In genomic region chr14:32827994-32828650, GRCm38 (mm10) we compare ENCODE assay signal across 10 mouse cellular contexts. TPM values are rescaled to one million over a fixed set of nuclear protein-coding genes. Genes with fewer than 3 reads are reported as not detected.
DNase-seq lines count a peak whose midpoint lies in the region; ATAC-seq and TF ChIP-seq lines count a peak whose summit lies in the region.
"Had no signal": no experiment of that assay in that cellular context is flagged by ENCODE, and none has a peak within 500 bp of the region (broad histone marks: within the 10 kb centered on the region; RNA-seq: fewer than 3 reads in every experiment).

No protein-coding gene starts in this region.

- ATAC-seq in heart, embryonic 16.5 days (replicated peaks; ENCODE audit: extremely low read depth, insufficient read depth, low FRiP score), result peak; percentile 16; the same call in 1 of the 2 replicates
- no peak for ATAC-seq in limb, embryonic 13.5 days (ENCODE audit: low FRiP score, low read depth)

- peak overlapping the region; percentile 21 for H3K27ac ChIP-seq in heart, embryonic 16.5 days (ENCODE audit: low read length)
- peak overlapping the region; percentile 33; the same call in 1 of the 2 replicates for H3K27ac ChIP-seq in limb, embryonic 13.5 days
- H3K27ac ChIP-seq in thymus, adult 2 months (ENCODE audit: control insufficient read depth, insufficient read depth, low read length), result no peak overlapping the region
- H3K27ac ChIP-seq: neural tube, embryonic 12.5 days had no signal

- H3K27me3 ChIP-seq in heart, embryonic 16.5 days (ENCODE audit: control insufficient read depth, insufficient read depth, low read length), result no peaks in the 10 kb centered on the region
- H3K27me3 ChIP-seq in limb, embryonic 13.5 days, result no peaks in the 10 kb centered on the region
- H3K27me3 ChIP-seq in thymus, adult 2 months (ENCODE audit: control insufficient read depth, insufficient read depth, low read length), result no peaks in the 10 kb centered on the region
- H3K27me3 ChIP-seq: neural tube, embryonic 12.5 days had no signal

- H3K9ac ChIP-seq in heart, embryonic 16.5 days (ENCODE audit: low read length), result no peak overlapping the region
- no peak overlapping the region for H3K9ac ChIP-seq in limb, embryonic 13.5 days
- H3K9ac ChIP-seq: neural tube, embryonic 12.5 days had no signal

- H3K4me3 ChIP-seq in heart, embryonic 16.5 days (ENCODE audit: low read length), result no peak overlapping the region
- no peak overlapping the region for H3K4me3 ChIP-seq in limb, embryonic 13.5 days
- H3K4me3 ChIP-seq in thymus, adult 2 months (ENCODE audit: control insufficient read depth, insufficient read depth, low read length), result no peak overlapping the region
- H3K4me3 ChIP-seq: neural tube, embryonic 12.5 days had no signal

- peaks cover 12% of the 10 kb centered on the region for H3K4me1 ChIP-seq in heart, embryonic 16.5 days (ENCODE audit: control insufficient read depth, insufficient read depth, low read length)
- peaks cover 31% of the 10 kb centered on the region for H3K4me1 ChIP-seq in limb, embryonic 13.5 days
- H3K4me1 ChIP-seq in thymus, adult 2 months (replicated peaks; ENCODE audit: control insufficient read depth, insufficient read depth, low read length), result no peaks in the 10 kb centered on the region

- 52% methylated on average over 6 of the region's 6 CpGs for WGBS in heart, embryonic 16.5 days
- WGBS in limb, embryonic 13.5 days, result 42% methylated on average over 6 of the region's 6 CpGs
- 57% methylated on average over 6 of the region's 6 CpGs for WGBS in thymus, adult 2 months

- DNase-seq in embryo, embryonic 10.5 days (ENCODE audit: low spot score), result peak; percentile 10
- no peak for DNase-seq in embryo, embryonic 9.5 days (ENCODE audit: extremely low spot score)
- DNase-seq in ZHBTc4 (ENCODE audit: low read depth, low spot score), result peak; percentile 19
- peak; percentile 40 for DNase-seq in testis, postnatal 14 days (ENCODE audit: low spot score)
- no peak for DNase-seq in cerebellum, adult 11 months
- DNase-seq in thymus, adult 2 months, result no peak

- no peak for TF ChIP-seq CTCF in thymus, adult 2 months (IDR thresholded peaks at IDR 0.05; ENCODE audit: borderline replicate concordance, control insufficient read depth, extremely low read depth, insufficient read depth, low read length, poor library complexity)

- no peaks in the 10 kb centered on the region for H3K36me3 ChIP-seq in heart, embryonic 16.5 days (ENCODE audit: control insufficient read depth, insufficient read depth)
- no peaks in the 10 kb centered on the region for H3K36me3 ChIP-seq in limb, embryonic 13.5 days
- no peaks in the 10 kb centered on the region for H3K36me3 ChIP-seq in thymus, adult 2 months (ENCODE audit: control insufficient read depth, insufficient read depth, low read length)
- H3K36me3 ChIP-seq: neural tube, embryonic 12.5 days had no signal

- peaks cover 4% of the 10 kb centered on the region; the same call in 1 of the 2 replicates for H3K9me3 ChIP-seq in heart, embryonic 16.5 days (replicated peaks; ENCODE audit: control insufficient read depth, low read length)
- no peaks in the 10 kb centered on the region; the same call in 1 of the 2 replicates for H3K9me3 ChIP-seq in limb, embryonic 13.5 days
- H3K9me3 ChIP-seq: neural tube, embryonic 12.5 days had no signal

- no peak for TF ChIP-seq POLR2A in thymus, adult 2 months (IDR thresholded peaks at IDR 0.05; ENCODE audit: control insufficient read depth, extremely low read depth, insufficient read depth, low read length, poor library complexity)

- no peak overlapping the region for H3K4me2 ChIP-seq in heart, embryonic 16.5 days (ENCODE audit: low read depth, low read length)
- no peak overlapping the region for H3K4me2 ChIP-seq in limb, embryonic 13.5 days (replicated peaks)
- H3K4me2 ChIP-seq: neural tube, embryonic 12.5 days had no signal

RNA-seq across cellular contexts. Expression of gene Fam170b, which starts 5.6 kb away (rescaled TPM):
- polyA plus RNA-seq in heart, embryonic 16.5 days (2015; fragmentation: Nextera tagmentation; extraction: Ambion mirVana), result not detected in 2 replicates
- polyA plus RNA-seq in limb, embryonic 13.5 days (2015; fragmentation: Nextera tagmentation; extraction: Ambion mirVana), result not detected in 2 replicates
- not detected in 2 replicates for polyA plus RNA-seq in thymus, adult 2 months (2012; rRNA removed)
- polyA plus RNA-seq: brain, embryonic 14.5 days; neural tube, embryonic 12.5 days had no signal

RNA-seq across cellular contexts. Expression of gene Vstm4, which starts 28.4 kb away (rescaled TPM):
- polyA plus RNA-seq in heart, embryonic 16.5 days (2015; fragmentation: Nextera tagmentation; extraction: Ambion mirVana), result 24.1 and 24.2 TPM in 2 replicates
- 16.2 and 17.1 TPM in 2 replicates for polyA plus RNA-seq in limb, embryonic 13.5 days (2015; fragmentation: Nextera tagmentation; extraction: Ambion mirVana)
- 1.2 and 1.8 TPM in 2 replicates for polyA plus RNA-seq in thymus, adult 2 months (2012; rRNA removed)

RNA-seq across cellular contexts. Expression of gene Tmem273, which starts 42.4 kb away (rescaled TPM):
- 0.65 and 0.68 TPM in 2 replicates for polyA plus RNA-seq in heart, embryonic 16.5 days (2015; fragmentation: Nextera tagmentation; extraction: Ambion mirVana)
- 0.43 and 0.45 TPM in 2 replicates for polyA plus RNA-seq in limb, embryonic 13.5 days (2015; fragmentation: Nextera tagmentation; extraction: Ambion mirVana)
- 1.4 and 1.6 TPM in 2 replicates for polyA plus RNA-seq in thymus, adult 2 months (2012; rRNA removed)

Comparison
In these comparisons a context has a peak if more than half of its experiments do, and no peak if none do; other contexts are left out.
1. DNase-seq: peak in embryo, embryonic 10.5 days (single experiment), ZHBTc4 (single experiment) and testis, postnatal 14 days (single experiment); none in embryo, embryonic 9.5 days (single experiment), cerebellum, adult 11 months (single experiment) and thymus, adult 2 months (single experiment).